Mouse (Mus musculus) lung, adult 2 months (tissue): ENCODE results near the gene Fam184b.

Experiments
- CTCF ChIP-seq: fragments of 200-500 bp; IDR thresholded peaks from 2 replicates; pipeline ENCODE4 v1.5.1; 2011; ENCODE audit warnings: mild to moderate bottlenecking, low read length, control low read depth; ENCODE audit not compliant: insufficient read depth
- POLR2A ChIP-seq: fragments of 200-500 bp; IDR thresholded peaks from 2 replicates; pipeline ENCODE4 v1.6.1; 2011; ENCODE audit warnings: low read depth, mild to moderate bottlenecking, control low read depth, low read length, borderline replicate concordance; ENCODE audit errors: extremely low read depth

DNA sequence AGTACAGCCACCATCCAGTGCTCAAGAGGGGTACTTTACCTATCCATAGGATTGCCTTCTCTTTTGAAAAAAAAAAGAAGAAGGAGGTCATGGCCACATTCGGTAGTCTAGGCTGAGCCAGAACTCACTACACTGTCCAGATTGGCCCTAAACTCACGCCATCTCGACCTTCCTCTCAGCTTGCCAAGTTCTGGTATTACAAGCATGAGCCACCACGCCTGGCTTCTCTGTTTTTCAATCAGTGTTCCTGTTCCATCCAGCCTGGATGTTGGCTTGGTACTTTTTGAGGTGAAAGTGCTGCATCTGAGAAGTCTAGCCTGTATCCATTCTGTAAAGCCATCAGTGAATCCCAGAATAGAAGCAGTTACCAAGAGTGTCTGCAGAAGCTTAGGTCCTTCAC lies 142.9 kb downstream of the Fam184b start:
- TF ChIP-seq CTCF, result no peak
- TF ChIP-seq POLR2A, result no peak
